Comparison of ENCODE assay signal across 8 mouse cellular contexts in genomic region chr5:23615586-23616269, GRCm38 (mm10).
A peak's percentile ranks its signal among the peaks of the same experiment; 100 is the strongest.
DNase-seq lines count a peak whose midpoint lies in the region; ATAC-seq and TF ChIP-seq lines count a peak whose summit lies in the region.

No protein-coding gene starts in this region.

- H3K4me3 ChIP-seq in heart, embryonic 13.5 days: peak overlapping the region; percentile 62
- peak overlapping the region; percentile 41 for H3K4me3 ChIP-seq in hindbrain, embryonic 14.5 days (replicated peaks; ENCODE audit: low read length)
- peak overlapping the region; percentile 53 for H3K4me3 ChIP-seq in midbrain, embryonic 12.5 days

- CTCF ChIA-PET in Patski (lab: Charles Lee): interaction anchor here (0.7 to 2.3 kb wide), 5 partner anchors 11 to 51 kb away, joined by 3 to 9 read pairs (median 3); no protein-coding TSS in a partner anchor

- H3K27ac ChIP-seq in heart, embryonic 13.5 days (replicated peaks): peak overlapping the region; percentile 95
- H3K27ac ChIP-seq in hindbrain, embryonic 14.5 days: peak overlapping the region; percentile 85
- H3K27ac ChIP-seq in midbrain, embryonic 12.5 days (replicated peaks): peak overlapping the region; percentile 83

- WGBS in heart, embryonic 13.5 days: 21% methylated on average over 5 of the region's 5 CpGs
- WGBS in hindbrain, embryonic 14.5 days: 33% methylated on average over 5 of the region's 5 CpGs
- 47% methylated on average over 5 of the region's 5 CpGs for whole genome bisulfite sequencing in midbrain, embryonic 12.5 days

- no peak for DNase-seq in heart, postnatal 4 days
- DNase-seq in Patski (ENCODE audit: low read depth, low spot score): no peak
- DNase-seq in hindbrain, embryonic 14.5 days (ENCODE audit: low spot score): no peak
- DNase-seq in right cerebral cortex, adult 18-20 months: no peak
- DNase-seq in adrenal gland, adult 2 months: no peak
- DNase-seq in cerebellum, adult 9-11 months: no peak

- H3K9me3 ChIP-seq in heart, embryonic 13.5 days: no peaks in the 10 kb centered on the region
- no peaks in the 10 kb centered on the region for H3K9me3 ChIP-seq in hindbrain, embryonic 14.5 days (ENCODE audit: control insufficient read depth, low read length)
- H3K9me3 ChIP-seq in midbrain, embryonic 12.5 days: no peaks in the 10 kb centered on the region

- peak overlapping the region; percentile 83 for H3K9ac ChIP-seq in heart, embryonic 13.5 days
- H3K9ac ChIP-seq in hindbrain, embryonic 14.5 days: peak overlapping the region; percentile 69
- peak overlapping the region; percentile 55 for H3K9ac ChIP-seq in midbrain, embryonic 12.5 days (replicated peaks)

- TF ChIP-seq CTCF in Patski (IDR thresholded peaks at IDR 0.05): no peak

- in situ Hi-C loops in Patski (cut with MboI; ENCODE audit: low pct_unique_long_range_greater_than_20kb): no loop called here

- H3K4me2 ChIP-seq in heart, embryonic 13.5 days: peak overlapping the region; percentile 76
- H3K4me2 ChIP-seq in hindbrain, embryonic 14.5 days (replicated peaks): peak overlapping the region; percentile 61
- H3K4me2 ChIP-seq in midbrain, embryonic 12.5 days (replicated peaks): peak overlapping the region; percentile 63

- H3K36me3 ChIP-seq in heart, embryonic 13.5 days: peaks cover 2% of the 10 kb centered on the region; the same call in 1 of the 2 replicates
- H3K36me3 ChIP-seq in hindbrain, embryonic 14.5 days (replicated peaks; ENCODE audit: control insufficient read depth, insufficient read depth): no peaks in the 10 kb centered on the region
- peaks cover 4% of the 10 kb centered on the region; the same call in 1 of the 2 replicates for H3K36me3 ChIP-seq in midbrain, embryonic 12.5 days

- POLR2A ChIA-PET in Patski (lab: Charles Lee): interaction anchor here (1.0 kb wide), 1 partner anchor 11 kb away, joined by 4 read pairs; no protein-coding TSS in a partner anchor

- no peak for ATAC-seq in heart, embryonic 13.5 days (ENCODE audit: extremely low read depth, insufficient number of reproducible peaks, low FRiP score, low TSS enrichment)
- ATAC-seq in Patski: peak; percentile 41
- ATAC-seq in hindbrain, embryonic 14.5 days (ENCODE audit: low FRiP score): no peak; the same call in 1 of the 2 replicates
- peak; percentile 50; the same call in 1 of the 2 replicates for ATAC-seq in midbrain, embryonic 12.5 days (ENCODE audit: low FRiP score, low read depth)

- peaks cover 16% of the 10 kb centered on the region for H3K4me1 ChIP-seq in heart, embryonic 13.5 days
- H3K4me1 ChIP-seq in hindbrain, embryonic 14.5 days (replicated peaks; ENCODE audit: control insufficient read depth, insufficient read depth, low read length): peaks cover 14% of the 10 kb centered on the region
- peaks cover 16% of the 10 kb centered on the region for H3K4me1 ChIP-seq in midbrain, embryonic 12.5 days

- no peaks in the 10 kb centered on the region for H3K27me3 ChIP-seq in heart, embryonic 13.5 days (replicated peaks)
- H3K27me3 ChIP-seq in Patski: no peaks in the 10 kb centered on the region
- no peaks in the 10 kb centered on the region for H3K27me3 ChIP-seq in hindbrain, embryonic 14.5 days (ENCODE audit: control insufficient read depth, insufficient read depth, low read length)
- H3K27me3 ChIP-seq in midbrain, embryonic 12.5 days: no peaks in the 10 kb centered on the region

Comparison
In these comparisons a context has a peak if more than half of its experiments do, and no peak if none do; other contexts are left out.
1. ATAC-seq: peak in Patski (single experiment) and midbrain, embryonic 12.5 days (single experiment); none in heart, embryonic 13.5 days (single experiment) and hindbrain, embryonic 14.5 days (single experiment).
2. Peak in every context shown above with its lines, with median percentiles within 50 percentile points of each other: H3K27ac ChIP-seq, H3K4me2 ChIP-seq, H3K4me3 ChIP-seq and H3K9ac ChIP-seq.